Mouse (Mus musculus) intestine, embryonic 16.5 days (tissue): Measurements from ENCODE around the gene Hunk. TPM values are rescaled to one million over a fixed set of nuclear protein-coding genes. Genes with fewer than 3 reads are reported as not detected.

ENCODE experiments used
- ATAC-seq: fragments of 200-750 bp; cut with Nextera tagmentation; 2 replicates; pipeline ENCODE4 v1.8.0; 2017; ENCODE audit warnings: moderate TSS enrichment, moderate library complexity
- H3K27ac ChIP-seq: fragments of 300-500 bp; sonication (generic); 2 replicates; pipeline ENCODE4 v1.5.1; 2014; ENCODE audit warnings: mild to moderate bottlenecking, low read length
- H3K27me3 ChIP-seq: fragments of 300-500 bp; sonication (generic); replicated peaks from 2 replicates; pipeline ENCODE4 v1.6.1; 2014; ENCODE audit warnings: low read length, control low read depth, mixed read lengths; ENCODE audit not compliant: control insufficient read depth, insufficient read depth
- H3K36me3 ChIP-seq: fragments of 300-500 bp; sonication (generic); 2 replicates; pipeline ENCODE4 v1.6.1; 2014; ENCODE audit warnings: low read length, control low read depth; ENCODE audit not compliant: control insufficient read depth, insufficient read depth
- H3K4me1 ChIP-seq: fragments of 300-500 bp; sonication (generic); 2 replicates; pipeline ENCODE4 v1.6.1; 2014; ENCODE audit warnings: low read length, control low read depth, mixed read lengths; ENCODE audit not compliant: control insufficient read depth, insufficient read depth
- H3K4me2 ChIP-seq: fragments of 300-500 bp; sonication (generic); 2 replicates; pipeline ENCODE4 v1.6.1; 2014; ENCODE audit warnings: low read depth, low read length, control low read depth
- H3K4me3 ChIP-seq: fragments of 300-500 bp; sonication (generic); 2 replicates; pipeline ENCODE4 v1.5.1; 2014; ENCODE audit warnings: mild to moderate bottlenecking, low read length
- H3K9ac ChIP-seq: fragments of 300-500 bp; sonication (generic); 2 replicates; pipeline ENCODE4 v1.6.1; 2014; ENCODE audit warnings: low read depth, low read length
- H3K9me3 ChIP-seq: fragments of 300-500 bp; sonication (generic); 2 replicates; pipeline ENCODE4 v1.6.1; 2016; ENCODE audit warnings: low read length, control low read depth; ENCODE audit not compliant: control insufficient read depth
- whole genome bisulfite sequencing: fragments of 180-500 bp; shearing (Covaris S2); extraction: QIAGEN DNeasy Blood & Tissue Kit; methylation state at CpG from one replicate; pipeline ENCODE4 v1.1.7; 2014; 5-methylcytosine and 5-hydroxymethylcytosine counted together
- polyA plus RNA-seq: library from polyadenylated mRNA; unstranded; fragments of >200 nt; fragmentation: Nextera tagmentation; extraction: Ambion mirVana; gene quantifications from 2 replicates; pipeline ENCODE4 v1.2.1, GENCODE M21; 2015

The Hunk gene
- polyA plus RNA-seq, 1 experiment from 2014 or later = 5.1 TPM

GRCm38 (mm10) chr16:90360327-90360726 lies 25.5 kb upstream of the Hunk start:
- no peaks in the 10 kb centered on the region for H3K9me3 ChIP-seq
- H3K36me3 ChIP-seq = no peaks in the 10 kb centered on the region
- H3K9ac ChIP-seq = no peak overlapping the region
- H3K27me3 ChIP-seq = no peaks in the 10 kb centered on the region
- no peak overlapping the region for H3K4me2 ChIP-seq
- H3K27ac ChIP-seq = no peak overlapping the region
- 64% methylated on average over 7 of the region's 7 CpGs for WGBS
- H3K4me1 ChIP-seq = no peaks in the 10 kb centered on the region
- ATAC-seq = no peak
- H3K4me3 ChIP-seq = no peak overlapping the region

- WGBS = 53% methylated on average over 6 of the region's 6 CpGs
Observed at GRCm38 (mm10) chr16:90362926-90363325, 22.9 kb upstream of the Hunk start.

DNA sequence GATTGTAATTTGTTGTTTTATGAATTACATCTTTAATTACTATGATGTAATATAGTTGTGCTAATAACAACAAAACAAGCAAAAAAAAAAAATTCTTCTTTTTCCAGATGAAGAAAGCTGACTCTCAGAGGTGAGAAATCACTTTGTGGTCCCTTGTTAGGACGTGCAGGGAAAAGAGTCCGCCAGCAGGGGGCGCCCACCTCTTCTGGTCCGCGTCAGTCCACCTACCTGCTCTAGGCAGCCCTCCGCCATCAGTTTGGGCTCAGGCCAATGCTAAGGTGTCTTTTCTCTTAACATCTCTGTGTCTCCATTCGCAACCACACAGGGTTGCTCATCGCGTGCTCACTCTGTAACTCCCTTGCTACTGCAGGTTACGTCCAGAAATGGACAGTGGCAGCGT lies 5.9 kb upstream of the Hunk start:
- ATAC-seq = 0 out of 2 replicates have a peak, but pooled peaks have one; percentile 50
- no peak overlapping the region for H3K4me3 ChIP-seq
- H3K4me1 ChIP-seq = 0 out of 2 replicates have a peak, but pooled peaks cover 12% of the 10 kb centered on the region

More at GRCm38 (mm10) chr16:90362926-90363325, 22.9 kb upstream of the Hunk start:
- H3K9me3 ChIP-seq = no peaks in the 10 kb centered on the region
- no peak overlapping the region for H3K4me2 ChIP-seq
- H3K4me1 ChIP-seq = no peaks in the 10 kb centered on the region
- H3K27me3 ChIP-seq = no peaks in the 10 kb centered on the region
- no peak overlapping the region for H3K4me3 ChIP-seq
- ATAC-seq = no peak
- no peak overlapping the region for H3K9ac ChIP-seq
- H3K27ac ChIP-seq = 0 out of 2 replicates have a peak overlapping the region, but pooled peaks have one; percentile 6
- H3K36me3 ChIP-seq = no peaks in the 10 kb centered on the region

GRCm38 (mm10) chr16:90381633-90382032 lies 4.2 kb upstream of the Hunk start:
- H3K9ac ChIP-seq = no peak overlapping the region
- no peak overlapping the region for H3K4me3 ChIP-seq
- no peak for ATAC-seq
- no peak overlapping the region for H3K27ac ChIP-seq
- no peaks in the 10 kb centered on the region for H3K9me3 ChIP-seq
- H3K36me3 ChIP-seq = no peaks in the 10 kb centered on the region
- H3K27me3 ChIP-seq = peaks cover 3% of the 10 kb centered on the region; the same call in 1 of the 2 replicates
- 0 out of 2 replicates have a peak, but pooled peaks cover 17% of the 10 kb centered on the region for H3K4me1 ChIP-seq
- H3K4me2 ChIP-seq = no peak overlapping the region
- WGBS = 89% methylated on average over 3 of the region's 3 CpGs

More for the DNA sequence above, 5.9 kb upstream of the Hunk start:
- no peaks in the 10 kb centered on the region for H3K36me3 ChIP-seq
- H3K9ac ChIP-seq = no peak overlapping the region
- H3K4me2 ChIP-seq = no peak overlapping the region
- H3K27me3 ChIP-seq = peaks cover 3% of the 10 kb centered on the region; the same call in 1 of the 2 replicates
- no peaks in the 10 kb centered on the region for H3K9me3 ChIP-seq
- WGBS = 18% methylated on average over 11 of the region's 11 CpGs
- H3K27ac ChIP-seq = no peak overlapping the region

DNA sequence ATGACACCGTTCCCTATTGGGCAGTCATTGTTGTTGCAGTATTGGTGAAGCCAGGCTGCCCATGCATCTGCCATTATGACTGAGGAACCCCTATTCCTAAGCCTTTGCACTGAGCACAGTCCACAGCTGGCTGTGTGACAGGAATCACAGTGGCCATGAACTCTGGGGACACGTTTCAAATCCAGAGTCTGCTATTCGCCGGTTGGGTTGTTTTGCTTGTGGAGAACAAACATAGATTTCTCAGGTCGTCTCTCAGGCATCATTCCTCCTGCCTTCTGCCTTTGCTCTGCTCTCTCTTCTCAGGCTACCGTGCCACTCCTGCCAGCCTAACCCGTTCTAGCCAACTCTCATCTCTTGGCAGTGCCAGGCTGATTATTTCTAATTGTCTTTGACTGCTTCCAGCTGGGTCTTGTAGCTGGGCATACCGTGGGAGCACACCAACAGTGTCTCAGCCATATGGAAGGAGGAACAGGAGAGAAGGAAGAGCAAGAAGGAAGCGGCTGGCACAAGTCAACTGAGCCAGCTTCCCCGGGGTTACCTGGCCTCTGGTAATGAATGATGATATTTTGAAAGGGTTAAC lies 3.0 kb upstream of the Hunk start:
- ATAC-seq = no peak
- Histone ChIP-seq H3K4me1 (peaks cover 24% of the 10 kb centered on the region; the same call in 1 of the 2 replicates), H3K27ac (no peak overlapping the region), H3K9ac (no peak overlapping the region), H3K4me3 (no peak overlapping the region), H3K36me3 (no peaks in the 10 kb centered on the region), H3K27me3 (peaks cover 3% of the 10 kb centered on the region; the same call in 1 of the 2 replicates), H3K4me2 (no peak overlapping the region), H3K9me3 (no peaks in the 10 kb centered on the region)
- 74% methylated on average over 10 of the region's 10 CpGs for WGBS

DNA sequence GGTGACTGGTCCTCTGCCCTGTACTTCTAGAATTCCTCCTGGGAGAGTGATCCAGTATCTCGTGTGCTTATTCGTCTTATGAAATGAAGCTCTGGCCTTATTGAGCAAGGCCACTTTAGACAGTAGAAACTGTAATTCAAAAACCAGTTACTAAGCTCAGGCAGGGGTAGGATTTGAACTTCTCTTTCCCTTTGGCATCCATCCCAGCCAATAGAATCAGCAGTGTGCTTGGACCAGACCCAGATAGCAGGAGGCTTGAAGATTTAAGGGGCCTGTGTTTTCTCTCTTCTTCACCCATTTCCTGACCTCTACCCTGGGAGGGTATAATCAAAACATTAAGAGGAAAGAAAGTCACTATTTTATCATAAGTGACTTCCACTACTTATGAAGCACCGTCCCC lies 1.8 kb upstream of the Hunk start:
- 46% methylated on average over 3 of the region's 3 CpGs for whole genome bisulfite sequencing
- no peak overlapping the region for H3K27ac ChIP-seq
- no peak for ATAC-seq

GRCm38 (mm10) chr16:90384846-90385245 lies 967 bp upstream of the Hunk start:
- Histone ChIP-seq H3K27ac (0 out of 2 replicates have a peak overlapping the region, but pooled peaks have one; percentile 10), H3K36me3 (no peaks in the 10 kb centered on the region), H3K9me3 (no peaks in the 10 kb centered on the region), H3K4me1 (peaks cover 39% of the 10 kb centered on the region), H3K27me3 (no peaks in the 10 kb centered on the region; the same call in 1 of the 2 replicates), H3K9ac (peak overlapping the region; percentile 90), H3K4me3 (peak overlapping the region; percentile 84), H3K4me2 (peak overlapping the region; percentile 90)
- whole genome bisulfite sequencing = 6% methylated on average over 12 of the region's 12 CpGs
- no peak for ATAC-seq

More for the DNA sequence above, 1.8 kb upstream of the Hunk start:
- Histone ChIP-seq H3K9me3 (no peaks in the 10 kb centered on the region), H3K4me3 (no peak overlapping the region), H3K9ac (no peak overlapping the region), H3K4me2 (no peak overlapping the region), H3K27me3 (no peaks in the 10 kb centered on the region; the same call in 1 of the 2 replicates), H3K36me3 (no peaks in the 10 kb centered on the region), H3K4me1 (peaks cover 36% of the 10 kb centered on the region)

- Histone ChIP-seq H3K36me3 (no peaks in the 10 kb centered on the region), H3K27ac (peak overlapping the region; percentile 96), H3K27me3 (no peaks in the 10 kb centered on the region; the same call in 1 of the 2 replicates), H3K9ac (peak overlapping the region; percentile 90), H3K4me2 (peak overlapping the region; percentile 90), H3K4me1 (peaks cover 39% of the 10 kb centered on the region), H3K9me3 (no peaks in the 10 kb centered on the region), H3K4me3 (peak overlapping the region; percentile 84)
- WGBS = under 1% methylated on average over 16 of the region's 16 CpGs
- ATAC-seq = peak; percentile 14
Observed at GRCm38 (mm10) chr16:90385326-90385687, 506 bp upstream of the Hunk start.

DNA sequence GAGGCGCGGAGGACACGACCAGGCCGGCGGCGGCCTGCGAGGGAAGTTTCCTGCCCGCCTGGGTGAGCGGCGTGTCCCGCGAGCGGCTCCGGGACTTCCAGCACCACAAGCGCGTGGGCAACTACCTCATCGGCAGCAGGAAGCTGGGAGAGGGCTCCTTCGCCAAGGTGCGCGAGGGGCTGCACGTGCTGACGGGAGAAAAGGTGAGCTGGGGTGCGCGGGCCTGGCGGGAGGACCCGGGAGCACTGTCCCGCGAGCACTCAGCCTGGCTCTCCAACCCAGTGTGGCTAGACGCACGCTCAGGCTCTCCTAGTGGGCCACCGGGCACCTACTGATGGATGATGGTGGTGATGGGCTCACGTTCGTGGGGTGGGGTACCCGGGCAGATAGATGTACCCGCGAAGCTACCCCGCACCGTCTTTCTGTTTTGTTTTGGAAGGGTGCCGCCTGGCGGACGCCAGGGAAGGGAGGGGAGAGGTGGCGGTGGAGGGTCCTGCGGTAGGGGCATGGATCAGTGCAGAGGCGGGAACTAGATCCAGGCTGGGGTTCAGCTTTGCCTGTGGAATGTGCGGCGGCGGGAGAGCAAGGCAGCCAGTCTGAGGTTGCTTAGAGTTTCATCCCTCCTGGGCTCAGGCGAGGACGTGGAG lies 824 bp downstream of the Hunk start:
- Histone ChIP-seq H3K4me3 (peak overlapping the region; percentile 84), H3K27ac (peak overlapping the region; percentile 96), H3K4me2 (peak overlapping the region; percentile 90), H3K27me3 (no peaks in the 10 kb centered on the region; the same call in 1 of the 2 replicates), H3K4me1 (peaks cover 39% of the 10 kb centered on the region), H3K9me3 (peaks cover 3% of the 10 kb centered on the region; the same call in 1 of the 2 replicates), H3K9ac (peak overlapping the region; percentile 90), H3K36me3 (0 out of 2 replicates have a peak, but pooled peaks cover 7% of the 10 kb centered on the region)
- peak; percentile 47 for ATAC-seq
- under 1% methylated on average over 49 of the region's 49 CpGs for WGBS
